Mouse (Mus musculus) heart, embryonic 14.5 days (tissue): ENCODE results near the gene Ppp1r15a. TPM values are rescaled to one million over a fixed set of nuclear protein-coding genes. Genes with fewer than 3 reads are reported as not detected.

Experiments
- ATAC-seq: fragments of 200-750 bp; cut with Nextera tagmentation; 2 replicates; pipeline ENCODE4 v1.8.0; 2017; ENCODE audit warnings: low read depth, moderate TSS enrichment; ENCODE audit not compliant: insufficient number of reproducible peaks, insufficient read depth, low FRiP score
- H3K27ac ChIP-seq, 2 experiments: fragments of 200-500 bp in 1 of 2; fragments of 300-500 bp in 1 of 2; sonication (generic) in 1 of 2; replicated peaks in 1 of 2; 2 replicates each; pipeline ENCODE4 v1.5.1; 2012 to 2014; ENCODE audit warnings: low read depth in 2 of 2, low read length in 2 of 2, control low read depth in 1 of 2, mild to moderate bottlenecking in 1 of 2, mixed read lengths in 1 of 2; ENCODE audit not compliant: control insufficient read depth in 1 of 2, insufficient read depth in 1 of 2
- H3K27me3 ChIP-seq: fragments of 300-500 bp; sonication (generic); 2 replicates; pipeline ENCODE4 v1.6.1; 2014; ENCODE audit warnings: mild to moderate bottlenecking, low read length, control low read depth; ENCODE audit not compliant: control insufficient read depth, insufficient read depth
- H3K36me3 ChIP-seq: fragments of 300-500 bp; sonication (generic); 2 replicates; pipeline ENCODE4 v1.6.1; 2014; ENCODE audit warnings: mild to moderate bottlenecking, control low read depth, low read length, mixed read lengths; ENCODE audit not compliant: control insufficient read depth, insufficient read depth
- H3K4me1 ChIP-seq, 2 experiments: fragments of 200-500 bp in 1 of 2; fragments of 300-500 bp in 1 of 2; sonication (generic) in 1 of 2; 2 replicates each; pipeline ENCODE4 v1.6.1; 2012 to 2014; ENCODE audit warnings: low read length in 2 of 2, control low read depth in 1 of 2, mixed read lengths in 1 of 2; ENCODE audit not compliant: control insufficient read depth in 2 of 2, insufficient read depth in 2 of 2
- H3K4me2 ChIP-seq: fragments of 300-500 bp; sonication (generic); 2 replicates; pipeline ENCODE4 v1.6.1; 2014; ENCODE audit warnings: mild to moderate bottlenecking, low read length
- H3K4me3 ChIP-seq, 2 experiments: fragments of 200-500 bp in 1 of 2; fragments of 300-500 bp in 1 of 2; sonication (generic) in 1 of 2; 2 replicates each; pipeline ENCODE4 v1.5.1; 2012 to 2014; ENCODE audit warnings: low read length in 2 of 2, mild to moderate bottlenecking in 2 of 2, control low read depth in 1 of 2, low read depth in 1 of 2, moderate library complexity in 1 of 2; ENCODE audit not compliant: control insufficient read depth in 1 of 2, insufficient read depth in 1 of 2
- H3K9ac ChIP-seq: fragments of 300-500 bp; sonication (generic); 2 replicates; pipeline ENCODE4 v1.6.1; 2014; ENCODE audit warnings: mild to moderate bottlenecking, low read length
- H3K9me3 ChIP-seq: fragments of 300-500 bp; sonication (generic); 2 replicates; pipeline ENCODE4 v1.6.1; 2016; ENCODE audit warnings: low read length, control low read depth; ENCODE audit not compliant: control insufficient read depth
- WGBS: fragments of 180-500 bp; shearing (Covaris S2); extraction: QIAGEN DNeasy Blood & Tissue Kit; methylation state at CpG from one replicate; pipeline ENCODE4 v1.1.7; 2014; 5-methylcytosine and 5-hydroxymethylcytosine counted together
- polyA plus RNA-seq: library from polyadenylated mRNA; unstranded; fragments of >200 nt; fragmentation: Nextera tagmentation; extraction: Ambion mirVana; gene quantifications from 2 replicates; pipeline ENCODE4 v1.2.1, GENCODE M21; 2014

Ppp1r15a gene
- polyA plus RNA-seq, 1 experiment from 2014 or later = 23.3 TPM

GRCm38 (mm10) chr7:45558907-45559306 lies 32.8 kb upstream of the Ppp1r15a start:
- no peaks in the 10 kb centered on the region for H3K36me3 ChIP-seq
- peaks cover 4 to 8% of the 10 kb centered on the region in 2 experiments; a peak in 2 of 4 replicates for H3K4me1 ChIP-seq
- H3K27ac ChIP-seq = no peak overlapping the region
- H3K9ac ChIP-seq = no peak overlapping the region
- no peak overlapping the region for H3K4me2 ChIP-seq
- H3K4me3 ChIP-seq = no peak overlapping the region
- no peaks in the 10 kb centered on the region for H3K27me3 ChIP-seq
- no peak for ATAC-seq
- no peaks in the 10 kb centered on the region for H3K9me3 ChIP-seq
- WGBS = 38% methylated on average over 6 of the region's 6 CpGs

- H3K36me3 ChIP-seq = no peaks in the 10 kb centered on the region
- ATAC-seq = no peak
- no peaks in the 10 kb centered on the region for H3K9me3 ChIP-seq
- no peak overlapping the region for H3K27ac ChIP-seq
- H3K4me3 ChIP-seq = no peak overlapping the region
- H3K9ac ChIP-seq = no peak overlapping the region
- no peaks in the 10 kb centered on the region; a peak in 1 of 4 replicates for H3K4me1 ChIP-seq
- no peak overlapping the region for H3K4me2 ChIP-seq
- WGBS = 22% methylated on average over 8 of the region's 8 CpGs
- no peaks in the 10 kb centered on the region for H3K27me3 ChIP-seq
Measured at GRCm38 (mm10) chr7:45555787-45556186, 29.7 kb upstream of the Ppp1r15a start.

- Histone ChIP-seq H3K4me3 (no peak within 1 kb of the TSS), H3K27ac (no peak within 1 kb of the TSS), H3K4me2 (no peak within 1 kb of the TSS), H3K9me3 (no peaks in the 10 kb centered on the region), H3K4me1 (no peaks in the 10 kb centered on the region; a peak in 1 of 4 replicates), H3K36me3 (no peaks in the 10 kb centered on the region), H3K9ac (no peak within 1 kb of the TSS), H3K27me3 (no peaks in the 10 kb centered on the region)
- WGBS = 54% methylated on average over 8 of the region's 8 CpGs
- ATAC-seq = no peak
Measured at GRCm38 (mm10) chr7:45554744-45555143, 28.7 kb upstream of the Ppp1r15a start, which contains the start of gene Hsd17b14. TSS of gene Hsd17b14 (plus strand) at chr7:45554893.

- Histone ChIP-seq H3K36me3 (no peaks in the 10 kb centered on the region), H3K27me3 (no peaks in the 10 kb centered on the region), H3K27ac (no peak overlapping the region), H3K4me3 (no peak overlapping the region), H3K4me2 (no peak overlapping the region), H3K9ac (no peak overlapping the region), H3K4me1 (no peaks in the 10 kb centered on the region; a peak in 1 of 4 replicates), H3K9me3 (no peaks in the 10 kb centered on the region)
- ATAC-seq = no peak
- WGBS = 94% methylated on average over 2 of the region's 2 CpGs
Measured at GRCm38 (mm10) chr7:45553990-45554389, 27.9 kb upstream of the Ppp1r15a start.

- WGBS = 53% methylated on average over 8 of the region's 8 CpGs
- no peak overlapping the region for H3K27ac ChIP-seq
- no peak overlapping the region for H3K4me2 ChIP-seq
- no peaks in the 10 kb centered on the region; a peak in 1 of 4 replicates for H3K4me1 ChIP-seq
- no peaks in the 10 kb centered on the region for H3K27me3 ChIP-seq
- no peak; the same call in 1 of the 2 replicates for ATAC-seq
- no peaks in the 10 kb centered on the region for H3K9me3 ChIP-seq
- no peaks in the 10 kb centered on the region for H3K36me3 ChIP-seq
- H3K9ac ChIP-seq = no peak overlapping the region
- H3K4me3 ChIP-seq = no peak overlapping the region
Measured at GRCm38 (mm10) chr7:45553519-45553918, 27.5 kb upstream of the Ppp1r15a start.

GRCm38 (mm10) chr7:45551512-45551883 lies 25.4 kb upstream of the Ppp1r15a start:
- Histone ChIP-seq H3K36me3 (no peaks in the 10 kb centered on the region), H3K4me1 (no peaks in the 10 kb centered on the region; a peak in 1 of 4 replicates), H3K4me2 (no peak overlapping the region), H3K9me3 (no peaks in the 10 kb centered on the region), H3K4me3 (no peak overlapping the region), H3K27ac (no peak overlapping the region), H3K27me3 (no peaks in the 10 kb centered on the region), H3K9ac (no peak overlapping the region)
- WGBS = 82% methylated on average over 8 of the region's 8 CpGs
- ATAC-seq = no peak

GRCm38 (mm10) chr7:45550821-45551511 lies 24.9 kb upstream of the Ppp1r15a start:
- H3K36me3 ChIP-seq = no peaks in the 10 kb centered on the region
- H3K27ac ChIP-seq = no peak overlapping the region
- no peaks in the 10 kb centered on the region for H3K27me3 ChIP-seq
- H3K4me3 ChIP-seq = no peak overlapping the region
- H3K4me1 ChIP-seq = no peaks in the 10 kb centered on the region; a peak in 1 of 4 replicates
- WGBS = 72% methylated on average over 10 of the region's 11 CpGs
- H3K4me2 ChIP-seq = no peak overlapping the region
- no peak for ATAC-seq
- H3K9me3 ChIP-seq = no peaks in the 10 kb centered on the region
- H3K9ac ChIP-seq = no peak overlapping the region
